Mouse (Mus musculus): ENCODE measurements at regions not wholly inside any gene's neighbourhood (a gene's known extent, or its start where the extent isn't known, plus 50 kb on each side); places are given as distances from the start of the nearest gene placed in this dataset.

DNA sequence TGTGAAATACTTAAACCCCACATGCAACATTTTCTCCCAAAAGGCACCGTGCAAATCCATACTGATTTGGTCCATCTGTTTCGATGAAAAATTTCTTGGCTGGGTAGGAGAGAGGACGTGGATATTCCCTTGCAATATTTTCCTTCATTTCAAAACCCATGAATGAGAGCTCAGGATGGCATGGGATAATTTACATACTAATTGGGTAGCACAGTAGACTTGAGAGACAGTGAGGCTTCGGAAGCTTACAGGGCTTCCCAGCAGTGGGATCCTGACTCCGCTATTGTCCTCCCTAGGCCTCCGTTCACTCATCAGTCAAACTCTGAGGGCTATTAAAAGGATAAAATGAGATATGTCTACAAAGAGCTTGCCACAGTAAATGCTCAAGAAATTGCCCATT is 59.8 kb downstream of the Sox3 start:
- no peak for DNase-seq (ENCODE audit: low spot score)

DNA sequence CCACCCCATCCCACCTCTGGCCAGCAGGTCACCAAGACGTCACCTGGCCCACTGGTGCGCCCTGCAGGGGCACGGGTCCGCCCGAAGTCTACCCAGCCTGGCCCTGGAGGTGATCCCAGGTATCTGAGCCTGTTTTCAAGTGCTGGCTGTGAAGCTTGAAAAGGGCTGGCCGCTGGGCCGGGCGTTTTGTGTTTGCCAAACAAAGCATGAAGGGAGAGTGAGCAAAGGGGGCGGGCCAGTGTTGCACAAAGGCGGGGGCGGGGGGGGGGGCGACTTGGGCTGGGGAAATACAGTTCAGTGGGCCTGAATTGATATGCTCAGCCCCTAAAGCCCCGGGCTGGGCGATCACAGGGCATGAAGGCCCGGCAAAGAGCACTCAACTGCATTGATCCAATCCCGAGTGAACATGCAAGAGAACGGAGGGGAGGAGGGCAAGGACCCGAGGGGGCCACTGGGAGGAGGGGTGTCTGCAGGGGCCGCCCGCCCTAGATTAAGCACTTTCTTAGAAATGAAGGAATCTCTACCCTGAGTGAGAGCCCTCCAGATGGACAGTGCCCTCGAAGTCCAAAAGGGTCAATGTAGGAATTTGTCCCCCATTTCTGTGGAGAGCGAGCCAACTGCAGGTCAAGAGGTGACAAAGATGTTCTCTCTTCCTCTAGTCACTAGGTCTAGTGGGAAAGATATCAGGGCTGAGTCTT is 61.8 kb downstream of the Sox3 start:
- no peak for DNase-seq (ENCODE audit: low spot score)

DNA sequence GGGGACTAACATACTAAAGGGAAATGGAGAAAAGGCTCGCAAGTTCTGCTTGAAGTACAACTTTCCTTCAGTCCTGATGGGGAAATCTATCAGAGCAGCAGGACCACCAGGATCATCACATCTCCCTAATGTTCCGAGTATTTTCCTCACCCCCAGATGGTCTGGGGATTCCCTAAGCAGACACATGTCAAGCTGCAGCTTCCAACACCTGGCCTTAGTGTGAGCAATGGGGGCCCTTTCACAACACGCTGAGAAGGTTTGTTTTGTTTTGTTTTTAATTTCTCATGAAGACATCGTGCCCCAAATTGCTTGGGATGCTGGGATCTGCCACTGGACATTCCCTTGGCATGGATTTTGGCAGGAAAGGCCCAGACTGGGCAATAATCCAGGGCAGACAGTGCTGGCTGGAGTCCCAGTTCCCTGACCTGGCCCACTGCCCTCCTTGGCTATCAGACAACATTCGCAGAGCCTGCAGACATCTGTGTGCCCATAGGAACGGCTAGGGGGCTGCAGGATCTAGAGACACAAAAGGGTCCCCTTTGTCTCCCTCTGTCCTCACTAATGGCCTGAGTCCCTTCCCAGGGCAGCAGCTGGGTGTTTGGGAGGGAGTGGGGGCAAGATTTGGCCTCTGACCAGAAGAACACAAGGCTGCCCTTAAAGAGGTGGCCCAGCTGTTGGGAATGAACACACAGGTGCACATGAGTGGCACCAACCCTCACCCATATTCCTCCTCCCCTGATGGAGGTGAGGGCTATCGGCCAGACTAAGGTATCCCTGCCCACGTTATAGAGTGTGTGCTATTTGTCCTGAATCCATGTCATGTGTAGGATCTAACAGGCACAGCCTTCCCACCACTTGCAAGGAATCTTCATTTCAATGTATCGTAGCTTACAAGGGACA is 67.8 kb downstream of the Sox3 start:
- DNase-seq (ENCODE audit: low spot score): peak; percentile 6

DNA sequence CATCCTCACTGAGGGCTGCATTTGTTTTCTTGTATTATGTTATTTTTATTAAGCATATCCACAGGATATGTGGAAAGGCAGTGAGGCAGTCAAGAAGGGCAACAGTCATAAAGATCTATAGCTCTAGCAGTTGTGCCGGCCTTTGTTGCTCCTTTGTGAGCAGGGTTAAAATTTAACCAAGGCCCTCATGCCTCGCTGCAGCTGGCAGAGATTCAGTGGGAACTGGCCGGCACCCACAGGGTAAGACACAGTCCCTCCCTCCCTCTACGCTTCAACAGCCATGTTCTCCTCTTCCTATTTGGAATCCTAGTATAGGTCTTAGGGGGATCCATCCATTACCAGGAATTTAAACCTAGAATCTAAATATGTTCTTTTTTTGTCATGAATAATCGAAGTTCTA is 94.7 kb downstream of the Sox3 start:
- no peak for DNase-seq (ENCODE audit: low spot score)

DNA sequence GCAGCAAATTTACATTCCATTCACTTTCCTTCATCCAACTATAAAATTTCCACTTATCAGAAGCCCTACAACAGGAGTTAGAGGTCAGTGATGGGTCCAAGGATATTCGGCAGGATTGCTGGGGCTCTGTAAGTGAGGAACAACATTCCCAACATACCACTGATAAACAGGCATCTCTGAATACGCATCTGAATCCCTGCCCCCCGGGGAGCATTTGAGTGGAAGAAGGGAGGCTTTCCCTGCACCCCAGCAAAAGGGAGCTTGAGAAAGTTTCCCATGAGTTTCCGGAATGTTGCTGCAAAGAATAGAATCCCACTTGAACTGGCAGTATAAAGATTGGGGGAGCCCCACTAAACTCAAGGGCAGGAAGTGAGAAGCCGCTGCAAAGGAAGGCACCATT is 112.5 kb downstream of the Sox3 start:
- no peak for DNase-seq (ENCODE audit: low spot score)

DNA sequence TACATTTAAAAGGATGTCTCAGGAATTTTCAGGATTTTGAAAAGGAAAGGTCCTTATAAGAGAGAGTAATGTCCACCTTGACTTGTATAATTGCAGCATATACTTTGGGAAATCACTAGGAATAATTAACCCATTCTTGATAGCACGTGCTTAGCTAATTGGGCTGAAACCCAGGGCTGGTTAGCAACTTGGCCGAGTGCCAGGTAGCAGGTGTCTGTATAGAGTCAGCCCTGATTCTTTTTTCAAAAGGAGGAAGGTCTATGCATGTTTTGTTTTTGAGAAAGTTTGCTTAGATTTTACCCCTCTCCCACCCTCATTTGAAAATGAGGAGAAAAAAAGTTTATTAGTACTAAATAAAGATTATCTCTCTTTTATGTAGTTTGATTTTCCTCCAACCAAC is 113.1 kb downstream of the Sox3 start:
- DNase-seq (ENCODE audit: low spot score): no peak

DNA sequence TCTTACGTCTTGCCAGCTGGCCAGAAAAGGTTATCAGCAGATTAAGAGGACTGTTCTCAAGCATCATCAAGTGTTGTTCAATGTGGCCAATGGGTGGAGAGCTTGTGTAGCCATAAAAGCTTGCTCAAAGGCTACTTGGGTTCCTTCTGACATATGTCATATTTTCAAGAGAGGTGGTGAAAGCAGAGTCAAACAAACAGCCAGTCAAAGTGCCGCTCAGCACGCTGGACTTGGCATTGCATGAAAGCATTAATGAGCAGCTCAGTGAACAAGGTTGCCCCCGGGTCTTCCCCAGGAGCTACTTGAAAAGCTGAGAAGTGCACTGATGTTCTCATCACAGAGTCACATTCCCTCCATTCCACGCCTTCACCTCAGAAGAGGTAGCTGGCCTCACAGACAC is 119.6 kb downstream of the Sox3 start:
- no peak for DNase-seq (ENCODE audit: low spot score)

DNA sequence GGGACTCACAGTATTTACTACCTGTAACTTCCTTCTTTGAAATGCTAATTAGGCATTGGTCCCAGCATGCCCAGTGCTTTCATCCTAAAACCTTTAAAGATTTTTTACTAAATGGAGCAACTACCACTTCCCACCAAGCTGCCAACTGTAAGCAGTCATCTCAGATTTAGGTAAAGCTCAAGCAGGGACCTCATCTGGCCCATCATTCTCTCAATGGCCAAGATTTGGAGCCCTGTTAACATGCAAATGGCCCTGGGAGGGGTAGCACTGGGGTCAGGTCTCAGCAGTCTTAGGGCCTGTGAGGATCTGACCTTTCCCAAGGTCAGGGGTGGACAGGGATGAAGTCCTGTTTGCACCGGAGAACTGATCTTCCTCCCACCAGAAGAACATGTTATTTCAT is 120.8 kb downstream of the Sox3 start:
- DNase-seq (ENCODE audit: low spot score): no peak

DNA sequence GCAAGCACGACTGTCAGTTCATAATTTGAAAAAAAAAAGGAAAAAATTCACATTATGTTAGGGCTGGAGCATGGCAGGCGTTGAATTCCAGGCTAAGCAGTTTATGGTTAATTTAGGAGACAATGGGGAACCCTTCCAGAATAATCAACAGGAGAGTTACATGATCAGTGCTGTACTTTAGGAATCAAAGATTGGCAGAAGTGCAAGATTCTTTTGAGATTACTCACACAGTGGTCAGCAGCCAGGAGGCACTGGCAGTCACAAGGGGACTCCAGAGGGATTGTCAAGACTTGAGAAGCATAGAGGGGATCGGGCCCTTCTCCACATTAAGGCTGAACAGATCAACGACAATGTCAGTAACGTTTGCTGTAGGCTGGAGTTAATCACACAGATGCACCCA is 142.8 kb downstream of the Sox3 start:
- no peak for DNase-seq (ENCODE audit: low spot score)

DNA sequence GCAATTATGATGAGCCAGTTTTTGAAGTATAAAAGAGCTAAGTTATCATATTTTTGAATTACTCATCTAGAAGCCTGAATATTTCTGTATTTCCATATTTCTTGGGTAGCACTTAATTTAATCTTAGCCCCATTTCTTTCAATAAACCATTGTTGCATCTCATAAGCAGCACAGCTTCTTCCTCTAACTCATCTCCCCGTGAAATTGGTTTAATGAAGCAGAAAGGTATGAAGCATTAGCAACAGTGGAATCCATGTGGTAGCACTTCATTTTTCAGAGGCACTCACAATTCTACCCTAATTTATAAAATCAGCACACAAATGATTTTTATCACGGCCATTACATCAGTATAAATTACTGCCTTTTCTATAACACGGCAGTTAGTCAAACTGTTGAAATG is 149.3 kb downstream of the Sox3 start:
- no peak for DNase-seq (ENCODE audit: low spot score)

DNA sequence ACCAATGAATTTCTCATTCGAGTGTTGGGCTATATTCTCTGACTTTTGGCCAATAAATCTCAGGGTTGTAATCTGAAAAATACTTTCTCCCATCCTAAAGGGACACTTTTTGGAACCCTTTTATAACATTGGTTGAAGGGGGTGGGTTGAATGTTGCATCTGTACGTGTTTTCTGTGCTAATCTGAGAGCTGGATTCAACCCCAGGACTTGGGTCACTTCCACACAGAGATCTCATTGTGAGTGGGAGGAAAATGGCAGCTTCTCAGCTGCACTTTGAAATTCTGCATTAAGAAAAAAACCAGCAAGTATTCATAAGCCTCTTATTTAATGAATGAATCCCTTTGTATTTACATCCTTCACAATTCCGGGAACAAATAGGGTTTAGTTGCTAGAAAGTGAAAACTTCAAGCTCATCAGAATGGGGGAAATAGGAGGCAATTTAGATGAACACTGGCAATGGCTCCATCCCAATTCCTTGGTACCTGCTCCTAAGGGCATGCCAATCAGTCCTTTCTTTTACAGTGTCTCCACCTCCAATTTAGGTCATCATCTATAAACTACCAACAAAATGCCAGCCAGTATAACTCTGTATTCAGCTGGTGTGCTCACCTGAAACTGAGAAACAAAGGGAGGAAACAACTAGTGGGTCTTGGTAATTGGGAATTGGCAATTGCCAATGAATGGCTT is 150.1 kb downstream of the Sox3 start:
- no peak for DNase-seq (ENCODE audit: low spot score)

DNA sequence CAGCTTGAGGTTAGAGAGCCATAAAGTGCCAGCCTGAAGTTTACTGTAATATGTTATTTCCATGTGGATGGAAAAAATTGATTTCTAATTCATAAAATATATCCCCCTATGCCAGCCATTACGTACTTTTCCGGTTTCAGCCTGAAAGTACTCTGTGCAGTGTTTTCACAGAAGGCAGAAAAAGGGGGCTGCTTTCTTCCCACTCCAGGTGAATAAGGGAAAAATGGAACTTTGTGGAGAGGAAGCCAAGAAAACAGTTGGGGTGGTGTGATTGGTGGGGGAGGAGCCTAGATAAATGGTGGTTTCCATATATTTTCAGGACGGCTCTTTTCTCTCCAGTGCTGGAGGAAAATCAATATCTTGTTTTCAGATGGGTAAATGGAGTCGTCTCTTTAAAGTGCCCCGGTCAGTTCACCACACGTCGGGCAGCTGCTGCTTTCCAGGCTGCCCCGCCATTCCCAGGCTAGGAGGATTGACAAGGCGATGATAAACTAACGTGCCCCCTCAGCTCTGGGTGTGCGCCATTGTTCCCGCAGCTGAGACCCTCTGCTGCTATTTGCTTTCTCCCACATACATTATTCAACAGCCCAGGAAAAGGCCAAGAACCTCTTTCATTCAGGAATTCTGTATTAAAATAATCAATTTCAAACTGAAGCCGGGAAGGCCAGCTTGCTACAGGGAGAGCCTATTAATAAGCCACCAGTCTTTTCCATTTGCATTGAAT is 127.1 kb upstream of the Atp11c start:
- DNase-seq (ENCODE audit: low spot score): no peak

DNA sequence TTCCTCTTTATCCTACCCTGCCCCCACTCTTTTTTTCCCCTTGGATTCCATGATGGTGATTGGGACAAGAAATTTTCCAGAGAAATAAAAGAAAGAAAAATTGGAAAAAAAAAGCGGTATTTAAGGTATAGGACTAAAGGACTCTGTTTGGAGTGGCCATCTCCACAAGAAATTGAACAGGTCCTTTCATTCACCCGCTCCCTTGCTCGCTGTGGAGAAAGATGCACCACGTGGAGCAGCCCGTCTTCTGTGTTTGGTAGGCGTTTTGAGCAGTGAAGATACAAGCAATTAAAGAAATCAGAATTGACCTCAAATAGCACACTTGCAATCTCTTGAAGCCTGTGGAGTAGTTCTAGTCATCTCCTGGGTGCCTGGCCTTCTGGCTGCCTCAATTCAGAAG is 126.3 kb upstream of the Atp11c start:
- DNase-seq (ENCODE audit: low spot score): no peak

DNA sequence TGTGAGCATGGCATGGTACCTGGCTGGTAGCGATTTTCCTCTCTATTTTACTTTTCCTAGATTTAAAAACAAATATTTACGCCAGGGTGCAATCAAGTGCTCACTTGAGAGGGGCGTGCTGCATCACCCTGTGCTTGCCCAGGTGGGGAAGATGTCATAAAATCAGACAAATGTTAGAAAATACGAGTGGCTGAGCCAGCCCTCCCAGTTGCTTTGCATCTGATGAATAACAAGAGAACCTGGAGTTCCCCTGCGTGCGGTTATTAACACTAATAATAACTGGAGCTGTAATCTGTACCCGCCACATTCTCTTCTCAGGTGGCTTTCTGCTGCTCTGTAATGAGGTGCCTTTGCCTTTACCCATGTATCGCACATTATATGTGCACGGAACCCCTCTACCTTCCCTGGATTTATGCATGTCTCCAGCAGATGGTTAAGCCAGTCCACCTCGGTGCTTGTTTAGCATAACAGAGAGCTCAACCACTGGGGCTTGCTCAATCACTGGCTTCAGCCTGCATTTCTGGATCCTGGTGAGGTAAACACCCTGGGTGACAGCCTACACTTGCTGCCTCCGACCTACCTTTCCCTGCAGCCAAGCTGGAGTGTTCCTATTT is 125.8 kb upstream of the Atp11c start:
- no peak for DNase-seq (ENCODE audit: low spot score)

DNA sequence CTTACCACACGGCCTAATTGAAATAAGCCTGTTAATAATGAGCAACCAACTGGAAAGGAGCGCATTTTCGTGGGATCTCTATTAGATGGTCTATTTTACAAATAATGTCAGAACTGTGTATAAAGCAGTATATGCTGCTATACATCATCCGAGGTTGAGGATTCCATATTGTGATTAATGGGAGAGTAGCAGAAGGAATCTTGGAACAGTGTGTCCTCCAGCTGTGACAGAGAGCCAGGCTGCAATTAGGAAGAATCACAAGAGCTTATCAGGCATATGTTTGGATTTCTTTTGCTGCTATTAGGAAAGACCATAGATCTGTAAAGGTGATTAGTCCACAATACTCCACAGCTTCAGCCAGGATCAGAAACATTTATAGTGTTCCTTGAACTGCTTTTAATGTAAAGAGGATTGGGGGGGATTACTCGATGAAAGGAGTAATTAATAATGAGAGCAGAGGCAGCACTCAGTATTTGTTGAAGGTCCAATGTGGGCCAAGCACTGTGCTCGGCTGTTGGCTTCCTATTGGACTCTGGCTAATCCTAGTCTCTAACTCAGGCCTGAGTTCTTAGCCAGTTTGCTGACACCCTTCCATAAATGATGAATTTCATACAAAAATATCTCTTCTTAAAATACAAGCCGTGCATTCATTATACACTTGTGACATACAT is 88.7 kb upstream of the Atp11c start:
- no peak for DNase-seq (ENCODE audit: low spot score)

DNA sequence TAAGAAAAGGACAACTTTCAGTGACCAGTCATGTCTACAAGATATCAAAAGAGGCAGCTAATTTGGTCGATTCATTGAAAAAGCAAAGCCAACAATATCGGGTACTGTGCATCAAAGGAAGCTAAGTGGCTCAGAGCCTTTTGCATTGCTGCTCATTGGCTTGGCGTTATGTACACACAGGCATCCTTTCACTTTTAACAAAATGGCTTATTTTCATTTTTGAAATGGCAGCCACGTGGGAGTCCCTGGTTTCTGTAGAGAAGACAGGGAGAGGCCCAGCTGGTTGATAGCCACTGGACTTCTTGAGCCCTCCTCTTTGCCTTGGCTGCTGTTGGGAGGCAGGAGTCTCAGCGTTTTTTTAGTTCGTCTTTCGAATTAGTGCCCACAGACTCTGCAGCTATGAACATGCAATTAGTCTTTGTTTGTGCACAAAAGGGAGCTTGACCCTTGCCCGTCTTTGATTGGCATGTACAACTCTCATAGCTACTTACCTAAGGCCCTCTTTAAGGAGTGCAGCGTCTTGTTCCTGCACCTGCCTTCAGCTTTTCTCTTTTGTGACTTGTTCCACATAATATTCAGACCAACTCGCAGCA is 52.3 kb upstream of the Atp11c start:
- no peak for DNase-seq (ENCODE audit: low spot score)

All from testis, postnatal 14 days (tissue).